Mouse (Mus musculus) embryo, embryonic 11.5 days (tissue): Measurements from ENCODE around the gene Ptpn3.

Experiments
- DNase-seq: peaks from one replicate; pipeline ENCODE4 v3.0.0-alpha.2; 2012; ENCODE audit warnings: low read depth, low spot score

Ptpn3 gene

DNA sequence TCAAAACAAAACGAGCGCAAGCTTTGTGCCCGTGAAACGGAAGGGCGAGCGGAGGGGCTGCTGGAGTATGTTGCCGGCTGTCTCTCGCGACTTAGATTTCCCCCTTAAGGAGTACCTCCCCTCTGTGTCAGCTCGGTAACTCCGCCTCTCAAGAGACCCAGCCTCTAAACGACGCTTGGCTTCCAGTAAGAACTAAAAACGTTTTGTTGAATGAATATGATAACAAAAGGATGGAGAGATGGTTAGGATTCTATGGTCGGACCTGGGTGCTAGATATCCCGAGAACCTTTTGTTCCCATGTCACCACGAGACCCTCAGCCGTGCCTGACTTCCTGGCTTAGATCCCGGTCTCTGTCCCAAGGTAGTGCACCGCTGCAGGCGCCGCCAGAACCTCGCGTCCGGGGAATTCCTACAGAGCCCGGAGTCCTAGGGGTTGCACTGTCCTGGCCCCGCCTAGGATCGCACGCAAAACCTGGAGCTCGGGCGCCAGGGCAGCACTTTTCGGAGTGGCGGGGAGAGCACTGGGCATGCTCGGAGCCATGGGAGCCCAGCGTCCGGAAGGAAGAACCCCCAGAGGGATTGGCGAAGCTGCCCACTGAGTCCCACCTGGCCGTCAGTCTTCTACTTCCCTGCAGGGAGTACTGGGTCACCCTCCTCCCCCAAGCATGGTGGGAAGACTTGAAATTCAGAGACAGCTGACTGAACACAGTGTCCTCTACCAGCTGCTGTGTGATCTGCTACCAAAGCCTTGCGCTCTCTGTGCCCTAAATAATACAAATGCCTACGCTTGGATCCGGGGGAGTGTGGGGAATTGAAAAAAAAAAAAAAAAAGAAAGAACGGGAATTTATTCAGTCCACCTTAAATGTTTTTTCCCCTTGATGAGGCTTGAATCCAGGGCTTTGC is at the start of gene Ptpn3:
Gene Ptpn3 (minus strand): TSS at position 428 of the 904 bp plus-strand sequence.
- DNase-seq: peak; percentile 69

DNA sequence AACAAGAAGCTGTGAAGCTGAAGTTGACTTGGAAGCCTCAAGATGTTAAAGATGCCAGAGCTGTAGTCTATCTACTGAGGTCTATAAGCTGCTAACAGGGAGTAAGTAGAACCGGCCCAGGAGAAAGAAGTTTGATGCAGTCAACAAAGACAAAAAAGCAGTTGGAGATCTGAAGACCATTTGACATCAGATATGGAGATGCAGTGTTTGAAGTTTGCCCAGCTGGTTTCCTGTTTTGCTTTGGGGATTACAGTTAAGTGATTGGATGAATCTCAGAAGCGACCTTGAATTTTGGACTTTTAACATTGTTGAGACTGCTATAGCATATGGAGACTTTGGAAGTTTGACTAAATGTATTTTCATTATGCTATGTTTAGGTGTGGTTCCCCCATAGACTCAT is 48.9 kb upstream of the Ptpn3 start:
- DNase-seq: no peak

DNA sequence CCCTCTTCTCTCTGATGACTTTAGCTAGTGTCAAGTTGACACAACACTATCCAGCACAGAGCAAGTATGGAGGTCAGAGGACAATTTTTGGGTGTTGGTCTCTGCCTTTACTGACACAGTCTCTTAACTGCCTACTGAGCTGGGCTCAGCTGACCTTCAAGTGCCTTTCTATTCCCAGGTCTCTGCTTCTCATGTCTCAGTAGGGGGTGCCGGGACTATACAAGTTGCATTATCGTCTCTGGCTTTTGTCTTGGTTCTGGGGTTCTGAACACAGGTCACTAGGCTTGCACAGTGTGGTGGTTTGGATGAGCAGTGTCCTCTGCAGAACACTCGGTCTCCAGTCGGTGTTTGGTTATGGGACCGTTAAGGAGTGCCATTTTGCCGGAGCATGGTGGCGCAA is 42.4 kb upstream of the Ptpn3 start:
- DNase-seq: no peak

DNA sequence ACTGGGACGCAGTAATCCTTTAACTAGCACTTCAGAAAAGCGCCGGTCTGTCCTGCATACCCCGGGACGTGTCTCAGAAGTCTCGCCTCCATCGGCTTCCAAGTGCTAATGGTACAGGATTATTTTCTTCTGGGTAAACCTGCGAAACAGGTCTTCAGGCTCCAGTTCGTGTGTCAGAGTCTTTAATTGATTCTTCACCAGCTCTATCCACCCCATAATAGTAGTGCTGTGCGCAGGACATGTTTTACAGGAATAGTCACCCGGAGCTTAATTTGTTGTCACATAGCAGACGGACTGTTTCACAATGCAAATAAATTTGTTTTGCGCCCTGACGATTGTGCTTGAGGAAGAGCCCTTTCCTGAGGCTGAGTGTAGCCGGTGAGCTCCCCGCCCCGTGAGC is 37.3 kb upstream of the Ptpn3 start:
- DNase-seq: no peak

DNA sequence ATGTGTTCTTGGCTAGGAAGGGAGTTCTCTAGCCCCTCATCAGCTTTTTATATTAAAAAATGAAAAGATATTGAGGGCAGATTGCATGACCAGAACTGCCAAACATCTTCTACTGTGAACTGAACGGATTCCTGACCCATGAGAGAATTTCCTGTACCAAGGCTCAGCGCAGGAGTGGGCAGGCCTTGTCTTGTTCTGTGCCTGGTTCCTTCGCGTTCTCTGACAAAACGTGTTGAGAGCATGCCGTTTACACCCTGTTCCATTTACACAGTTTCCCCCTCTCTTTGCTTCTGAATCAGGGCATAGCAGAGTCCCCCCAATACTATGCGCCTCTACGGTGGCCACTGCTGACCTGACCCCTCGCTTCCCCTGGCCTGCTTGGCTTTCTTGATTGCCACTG is 36.4 kb upstream of the Ptpn3 start:
- DNase-seq: no peak

DNA sequence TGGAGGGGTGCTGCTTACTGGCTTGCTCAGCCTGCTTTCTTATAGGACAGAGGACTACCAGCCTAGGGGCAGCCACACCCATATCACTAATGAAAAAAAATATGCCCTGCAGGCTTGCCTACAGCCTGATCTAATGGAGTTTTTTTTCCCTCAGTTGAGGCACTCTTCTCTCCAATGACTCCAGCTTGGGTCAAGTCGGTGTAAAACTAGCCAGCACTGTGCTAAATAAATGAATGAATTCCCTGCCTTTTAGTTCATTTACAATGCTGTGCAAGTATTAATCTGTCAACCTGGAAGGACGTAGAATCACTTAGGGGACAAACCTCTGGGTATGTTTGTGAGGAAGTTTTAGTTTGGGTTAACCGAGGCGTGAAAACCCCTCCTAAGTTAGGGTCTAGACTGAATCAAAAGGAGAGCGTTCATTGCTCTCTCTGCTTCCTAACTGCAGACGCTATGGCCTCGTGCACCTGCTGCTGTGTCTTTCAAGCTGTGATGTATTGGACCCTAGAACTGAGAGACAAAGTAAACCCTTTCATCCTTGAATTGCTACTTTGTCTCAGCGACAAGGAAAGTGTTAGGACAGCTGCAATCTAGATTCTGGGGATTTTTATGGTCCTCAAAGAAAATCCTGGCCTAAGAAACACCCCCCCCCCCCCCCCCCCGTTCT is 33.5 kb upstream of the Ptpn3 start:
- no peak for DNase-seq

DNA sequence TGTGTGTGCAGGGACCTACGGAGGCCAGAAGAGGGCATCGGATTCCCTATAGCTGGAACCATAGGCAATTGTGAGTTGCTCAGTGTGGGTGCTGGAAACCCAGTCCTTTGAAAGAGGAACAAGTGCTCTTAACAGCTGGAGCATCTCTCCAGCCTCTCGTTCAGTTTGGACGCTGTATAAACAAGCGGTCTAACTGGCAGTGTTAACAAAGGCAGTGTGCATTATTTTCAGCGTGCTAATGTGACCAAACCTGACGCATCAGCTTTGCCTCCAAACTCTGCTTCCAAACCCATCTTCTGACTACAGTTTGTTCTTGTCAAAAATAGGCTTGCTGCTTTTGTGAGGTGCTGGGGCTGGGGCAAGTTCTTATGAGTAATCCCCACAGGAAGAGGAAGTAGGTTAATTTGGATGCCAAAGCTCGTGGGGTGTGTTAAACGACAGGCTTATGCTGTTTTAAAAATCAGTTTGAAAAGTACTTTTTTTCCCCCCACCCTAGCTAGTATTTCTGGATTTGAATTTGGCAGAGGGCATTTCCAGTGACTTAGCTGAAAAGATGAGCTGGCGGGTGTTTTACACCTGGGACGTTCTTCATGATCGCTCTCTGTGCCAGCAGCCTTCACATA is 32.4 kb upstream of the Ptpn3 start:
- no peak for DNase-seq

DNA sequence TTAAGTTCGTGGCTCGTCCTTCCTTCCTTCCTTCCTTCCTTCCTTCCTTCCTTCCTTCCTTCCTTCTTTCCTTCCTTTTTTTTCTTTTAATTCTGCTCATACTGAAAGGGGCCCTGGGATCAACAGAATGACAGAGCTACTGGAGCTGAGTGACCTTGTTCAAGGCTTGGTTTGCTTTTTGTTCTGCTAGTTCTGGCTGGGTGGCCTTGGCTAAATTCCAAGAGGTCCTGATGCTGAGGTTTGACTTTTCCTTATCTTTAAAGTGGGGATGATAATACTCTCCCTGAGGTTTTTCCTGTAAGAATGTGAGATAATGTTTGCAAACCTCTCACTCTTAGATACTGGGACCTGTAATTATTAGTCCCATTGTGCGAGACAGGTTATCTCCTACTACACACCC is 30.9 kb upstream of the Ptpn3 start:
- no peak for DNase-seq

DNA sequence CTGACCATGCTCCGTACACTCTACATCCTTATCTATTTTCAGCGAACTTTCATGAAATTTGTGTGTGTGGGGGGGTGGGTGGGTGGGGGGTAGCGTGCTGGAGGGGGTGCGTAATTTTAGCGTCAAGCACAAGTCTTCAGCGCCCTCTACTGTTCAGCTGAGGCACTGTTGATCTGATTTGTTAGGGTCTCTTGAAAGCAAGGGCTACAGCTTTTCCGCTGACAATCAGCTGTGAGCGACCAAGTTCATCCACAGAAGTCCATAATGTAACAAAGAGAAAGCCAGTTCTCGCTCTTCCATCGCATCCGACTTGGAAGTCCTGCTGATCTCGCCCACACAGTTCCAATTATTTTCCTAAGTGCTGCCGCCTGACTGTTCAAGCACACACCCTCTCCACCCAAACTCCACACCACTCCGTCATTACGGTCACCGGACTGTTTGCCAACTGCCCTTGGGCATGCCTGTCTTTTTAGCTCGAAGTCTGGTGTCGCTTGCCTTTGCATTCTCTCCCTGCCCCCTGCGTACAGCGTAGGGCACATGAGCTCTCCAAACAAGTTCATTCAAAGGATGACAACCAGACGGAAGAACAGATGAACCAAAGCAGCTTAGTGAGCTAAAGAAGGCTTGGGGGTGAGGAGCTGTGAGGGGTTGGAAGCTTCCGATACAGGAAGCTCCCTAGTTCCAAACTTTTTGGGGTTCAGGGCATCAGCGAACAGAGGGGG is 19.1 kb upstream of the Ptpn3 start:
- DNase-seq: no peak

DNA sequence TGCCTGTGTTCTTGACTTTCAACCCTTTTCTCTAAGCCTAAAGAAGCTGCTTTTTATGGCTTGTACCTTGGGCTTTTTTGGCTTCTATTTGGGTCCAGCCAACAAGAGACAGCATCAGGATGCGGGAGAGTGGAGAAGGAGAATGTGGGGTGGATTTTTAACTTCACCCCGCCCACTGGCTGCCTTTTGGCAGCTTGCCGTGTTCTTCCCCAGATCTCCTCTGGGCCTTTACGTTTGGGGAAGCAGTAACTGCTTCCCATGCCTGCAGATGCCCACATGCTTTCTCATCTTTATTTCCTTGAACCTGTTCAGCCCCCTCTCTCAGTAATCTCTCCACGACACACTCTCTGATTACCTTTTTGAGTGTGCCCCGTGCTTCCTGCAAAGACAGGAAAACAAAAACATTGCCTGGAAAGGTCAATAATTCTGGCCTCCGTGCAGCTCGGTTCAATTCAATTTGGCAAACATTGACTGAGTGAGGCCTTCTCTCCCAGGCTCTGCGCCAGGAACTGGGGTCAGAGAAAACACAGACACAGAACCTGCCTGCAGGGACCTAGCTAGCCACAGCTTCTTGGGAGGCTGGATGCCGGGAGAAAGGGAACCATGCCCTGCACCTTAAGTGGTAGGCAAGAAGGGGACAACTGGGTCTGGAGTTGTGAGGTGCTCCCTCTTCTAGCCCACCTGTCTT is 17.0 kb upstream of the Ptpn3 start:
- no peak for DNase-seq

DNA sequence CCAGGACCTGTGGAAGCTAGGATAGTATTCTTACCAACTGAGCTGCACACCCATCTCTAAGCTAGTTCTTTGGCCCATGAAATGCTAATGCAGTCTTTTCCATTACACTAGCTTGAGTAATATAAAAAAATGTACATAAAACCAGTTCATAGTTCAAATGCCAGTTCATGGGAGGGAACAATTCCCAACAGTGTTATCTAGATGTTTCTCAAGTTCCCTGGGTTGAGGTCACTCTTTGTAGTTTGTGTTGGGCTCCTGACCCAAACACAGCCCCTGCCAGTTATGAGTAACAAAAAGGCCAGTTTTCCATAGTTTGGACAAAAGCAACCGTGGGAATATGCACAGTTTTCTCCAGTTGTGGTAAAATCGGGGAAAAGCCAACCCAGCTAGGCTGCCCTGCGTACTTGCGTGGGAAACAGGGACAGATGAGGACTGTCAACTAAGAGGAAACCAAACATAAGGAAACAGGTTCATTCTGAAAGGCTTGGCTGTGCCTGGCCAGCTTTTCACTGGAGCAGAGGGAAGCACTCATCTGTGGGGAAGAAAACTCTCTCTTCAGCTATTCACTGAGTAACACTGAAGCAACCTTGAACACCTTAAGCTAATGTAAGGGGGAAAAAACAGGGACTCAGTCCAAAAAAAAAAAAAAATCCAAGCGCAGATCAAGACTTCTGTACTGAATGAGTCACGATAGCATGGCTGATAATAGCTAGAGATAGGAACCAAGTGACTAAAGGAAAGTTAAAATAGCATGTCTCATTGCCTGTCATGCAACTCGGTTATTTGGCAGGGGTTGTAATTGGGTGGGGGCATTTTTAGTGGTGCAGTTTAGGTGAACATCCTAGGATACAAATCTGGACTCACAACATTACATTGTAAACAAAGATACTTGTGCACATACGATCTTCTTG is 10.9 kb upstream of the Ptpn3 start:
- no peak for DNase-seq

DNA sequence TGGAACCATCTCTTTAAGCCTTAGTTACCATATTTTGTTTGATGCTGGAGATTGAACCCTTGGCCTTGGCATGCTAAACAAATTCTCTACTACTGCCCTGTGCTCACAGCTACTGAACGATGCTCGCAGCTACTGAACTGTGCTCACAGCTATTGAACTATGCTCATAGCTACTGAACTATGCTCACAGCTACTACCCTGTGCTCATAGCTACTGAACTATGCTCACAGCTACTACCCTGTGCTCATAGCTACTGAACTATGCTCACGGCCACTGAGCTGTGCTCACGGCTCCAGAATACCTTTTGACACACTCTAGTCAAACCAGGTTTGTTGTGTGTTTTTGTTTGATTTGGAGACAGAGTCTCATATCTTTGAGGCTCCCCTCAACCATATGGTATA is 10.1 kb upstream of the Ptpn3 start:
- DNase-seq: no peak

DNA sequence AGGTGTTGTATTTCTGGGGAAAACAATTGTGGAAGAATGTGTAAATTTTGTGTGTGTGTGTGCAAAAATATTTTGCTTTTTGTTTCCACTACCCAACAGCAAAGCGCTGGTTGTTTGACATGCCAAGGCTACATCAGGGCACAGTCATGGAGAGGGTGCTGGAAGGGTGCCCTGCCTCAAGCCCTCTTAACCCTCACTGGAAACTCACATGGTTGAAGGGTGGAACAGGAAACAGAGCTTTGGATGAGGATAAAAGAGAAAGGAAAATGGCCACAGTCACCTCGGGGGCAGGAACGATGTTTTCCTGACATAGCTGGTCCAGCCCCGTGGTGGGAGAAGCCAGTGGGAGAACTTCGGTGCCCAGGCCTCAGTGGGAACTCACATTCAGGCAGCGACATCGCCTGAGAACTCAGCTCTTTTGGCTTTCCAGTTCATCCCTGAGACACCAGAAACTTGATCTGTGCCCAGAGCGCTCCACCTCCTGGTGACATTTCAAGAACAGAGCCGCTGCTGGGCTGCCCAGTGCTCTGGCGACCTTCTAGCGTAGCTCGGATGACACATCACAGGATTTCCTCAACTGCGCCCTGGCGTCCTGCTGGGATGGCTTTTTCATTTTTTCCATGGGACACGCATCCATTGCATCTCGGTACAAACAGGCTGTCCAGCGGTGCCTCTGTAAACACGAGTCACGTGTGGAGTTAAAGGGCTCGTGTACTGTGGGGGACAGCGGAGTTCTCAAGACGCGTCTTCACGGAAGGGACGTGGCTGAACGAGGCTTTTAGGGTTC is 6.8 kb upstream of the Ptpn3 start:
- no peak for DNase-seq

DNA sequence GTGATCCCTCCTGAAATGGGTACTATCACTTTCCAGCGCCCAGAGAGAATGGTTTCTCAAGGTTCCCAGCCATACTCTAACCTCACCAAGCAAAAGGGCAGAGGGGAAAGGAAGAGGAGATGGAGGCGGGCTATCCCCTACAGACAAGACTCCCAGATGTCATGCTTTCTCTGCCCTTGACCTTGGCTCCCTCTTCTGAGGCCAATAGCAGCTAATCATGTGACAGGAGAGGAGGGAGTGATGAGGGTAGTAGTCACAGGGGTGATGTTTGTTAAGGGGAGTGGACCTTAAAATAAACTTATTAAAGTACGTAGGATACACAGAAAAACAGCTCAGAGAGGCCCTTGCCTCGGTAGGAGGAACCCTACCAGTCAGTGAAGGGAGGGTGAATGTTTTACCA is 6.1 kb upstream of the Ptpn3 start:
- no peak for DNase-seq

DNA sequence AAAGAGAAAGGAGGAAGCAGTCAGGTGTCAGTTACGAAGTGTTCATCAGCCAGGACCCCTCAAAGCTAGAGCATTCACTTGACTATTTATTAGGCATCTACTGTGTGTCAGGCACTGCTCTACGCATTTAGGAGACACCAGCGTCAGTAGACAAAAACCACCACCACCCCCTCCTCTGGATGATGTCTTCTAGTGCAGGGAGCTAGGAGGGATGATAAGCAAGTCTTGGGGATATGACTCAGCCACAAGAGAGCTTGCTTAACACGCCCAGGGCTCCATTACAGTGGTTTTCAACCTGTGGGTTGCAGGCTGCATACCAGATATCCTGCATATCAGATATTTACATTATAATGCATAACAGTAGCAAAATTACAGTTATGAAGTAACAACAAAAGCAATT is 4.6 kb upstream of the Ptpn3 start:
- no peak for DNase-seq

DNA sequence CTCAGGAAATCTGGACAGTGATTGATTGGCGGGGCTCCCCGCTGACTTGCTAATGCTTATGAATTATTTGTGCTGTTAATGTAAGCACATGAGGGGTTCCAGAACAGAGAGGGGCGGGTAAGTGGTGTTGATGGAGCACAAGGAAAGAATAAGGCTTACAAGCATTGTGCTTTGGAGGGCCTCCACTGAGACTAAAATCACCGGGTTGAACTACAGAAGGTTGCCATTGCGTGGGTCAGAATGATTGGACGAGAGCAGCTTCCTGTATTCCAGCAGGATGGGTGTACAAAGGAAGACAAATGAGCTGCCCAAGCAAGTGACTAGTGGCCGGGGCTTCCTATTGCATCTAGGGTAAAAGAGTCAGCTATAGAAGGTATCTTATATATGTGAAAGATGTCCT is 4.0 kb upstream of the Ptpn3 start:
- DNase-seq: no peak

DNA sequence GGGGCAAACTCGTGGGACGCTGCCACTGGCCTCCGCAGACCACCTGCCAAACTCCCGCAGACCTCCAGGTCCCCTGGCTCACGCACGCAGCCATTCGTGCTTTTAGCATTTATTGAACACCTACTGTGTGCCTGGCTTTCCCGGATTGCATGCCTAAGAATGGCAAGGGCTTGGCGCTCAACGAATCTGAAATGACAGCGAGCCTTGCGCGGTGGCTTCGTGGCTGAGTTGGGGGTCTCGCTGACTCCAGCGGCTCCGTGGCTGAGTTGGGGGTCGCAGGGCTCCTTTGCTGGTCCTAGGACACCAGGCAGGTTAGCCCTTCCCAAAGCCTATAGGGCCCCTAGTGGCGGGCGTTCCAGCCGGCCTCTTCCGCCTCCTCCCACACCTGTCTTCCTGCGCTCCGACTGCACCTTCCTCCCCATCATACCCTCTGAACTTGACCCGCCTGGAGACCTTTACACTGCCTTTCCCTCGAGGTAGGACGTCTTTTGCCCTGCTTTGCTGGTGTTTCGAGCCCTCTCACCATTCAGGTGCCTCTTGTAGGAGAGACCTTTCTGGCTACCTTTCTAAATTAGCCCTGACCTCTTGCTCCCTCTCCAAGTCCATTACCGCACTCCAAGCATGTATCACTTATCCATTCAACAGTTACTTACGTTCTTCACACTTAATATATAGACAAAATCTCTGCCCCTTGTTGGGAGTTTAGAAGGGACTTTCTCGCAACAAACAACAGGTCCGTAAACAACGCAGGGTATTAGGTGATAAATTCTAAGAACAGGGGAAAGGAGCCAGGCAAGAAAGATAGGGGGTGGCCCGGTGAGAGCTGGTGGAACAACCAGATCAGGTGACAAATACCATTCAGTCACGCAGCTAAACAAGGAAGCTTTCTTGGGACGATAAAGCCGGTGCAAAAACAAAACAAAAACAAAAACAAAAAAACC is 898 bp downstream of the Ptpn3 start:
- DNase-seq: no peak

DNA sequence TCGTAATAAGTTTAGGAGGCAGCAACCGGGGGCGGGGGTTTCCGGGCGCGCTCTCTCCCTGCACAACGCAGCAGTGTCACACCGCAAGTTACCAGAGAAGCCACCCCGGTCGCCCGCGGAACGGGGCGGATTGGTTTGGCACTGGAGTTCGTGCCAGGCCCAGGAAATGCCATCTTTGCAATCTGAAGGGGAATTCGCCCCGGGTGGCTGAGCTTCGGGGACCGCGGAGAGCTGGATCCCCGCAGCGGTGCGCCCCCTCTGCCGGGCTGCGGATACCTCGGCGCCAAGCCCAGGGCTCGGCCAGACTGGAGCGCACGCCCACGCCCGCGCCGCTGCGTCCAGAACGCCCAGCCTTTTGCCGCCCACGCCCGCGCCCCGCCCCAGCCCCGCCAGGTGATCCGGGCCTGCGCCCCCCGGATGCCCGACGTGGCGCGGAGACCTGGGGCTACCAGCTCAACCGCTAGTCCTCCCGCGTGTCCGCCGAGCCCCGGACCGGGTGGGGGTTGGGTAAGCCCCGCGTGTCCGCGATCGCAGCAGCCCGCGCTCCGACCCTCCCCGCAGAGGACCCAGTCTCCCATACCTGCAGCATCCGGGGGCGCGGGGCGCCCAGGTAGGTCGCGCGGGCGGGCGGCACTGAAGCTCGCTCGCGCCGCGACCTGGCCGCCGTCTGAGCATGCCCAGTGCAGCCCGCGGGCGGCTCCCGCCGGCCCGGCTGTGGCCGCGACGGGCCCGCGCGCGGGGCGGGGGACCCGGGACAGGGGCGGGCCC is 1.8 kb downstream of the Ptpn3 start:
- DNase-seq: no peak
